Mouse (Mus musculus): ENCODE measurements around the gene Eps15l1.
A peak's percentile ranks its signal among the peaks of the same experiment; 100 is the strongest.

Eps15l1 gene

DNA sequence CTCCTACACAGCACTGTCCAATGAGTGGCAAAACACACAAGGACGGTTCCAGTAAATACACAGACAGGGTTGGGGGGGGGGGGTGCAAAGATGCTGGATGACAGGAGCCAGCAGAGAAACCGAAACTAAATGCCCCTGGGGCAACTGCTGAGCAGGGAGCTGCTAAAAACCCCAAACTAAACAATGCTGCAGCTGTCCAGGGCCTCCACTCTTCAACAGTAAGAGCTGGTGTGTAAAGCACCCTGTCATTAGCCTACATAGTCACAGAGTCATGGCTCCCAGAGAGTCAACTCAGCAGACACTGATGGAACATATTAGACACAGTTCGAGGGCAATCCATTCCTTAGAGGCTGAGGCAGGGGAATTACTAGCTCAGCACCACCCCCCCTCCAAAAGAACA is 11.8 kb downstream of the Eps15l1 start:
- DNase-seq, result no peak

DNA sequence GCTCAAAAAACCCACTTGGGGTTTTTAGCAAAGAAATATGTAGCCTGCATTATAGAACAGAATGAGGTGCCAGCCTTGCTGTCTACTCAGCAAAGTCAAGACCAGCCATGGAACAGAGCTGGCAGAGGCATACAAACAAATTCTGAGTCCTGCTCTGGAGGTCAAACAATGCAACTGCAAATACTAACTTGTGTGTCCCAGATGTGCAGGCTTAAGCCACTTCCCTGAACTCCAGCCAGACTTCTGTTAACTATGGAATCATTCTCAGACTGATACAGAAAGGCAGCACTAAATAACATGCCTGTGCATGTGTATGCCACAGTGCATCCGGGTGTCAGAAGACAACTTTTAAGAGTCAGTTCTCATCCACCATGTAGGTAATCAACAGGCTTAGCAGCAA is 13.4 kb downstream of the Eps15l1 start:
- DNase-seq, result no peak

DNA sequence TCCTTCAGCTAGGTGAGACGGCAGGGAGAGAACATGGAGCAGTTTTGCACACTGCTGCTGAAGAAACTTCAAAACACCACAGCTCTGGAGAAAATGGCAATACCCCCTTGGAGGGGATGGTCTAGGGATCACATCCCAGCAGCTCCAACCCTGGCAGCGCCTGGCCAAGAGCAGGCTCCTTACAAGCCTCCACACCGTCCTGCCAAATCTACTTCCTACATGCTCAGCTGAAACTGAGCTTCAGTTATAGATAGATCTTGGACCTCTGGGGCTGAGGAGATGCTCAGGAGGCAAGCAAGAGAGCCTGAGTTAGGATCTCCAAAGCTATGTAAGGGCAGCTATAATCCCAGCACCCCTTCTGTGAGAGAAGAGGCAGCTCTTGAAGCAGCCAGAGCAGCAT is 18.3 kb downstream of the Eps15l1 start:
- no peak for DNase-seq

DNA sequence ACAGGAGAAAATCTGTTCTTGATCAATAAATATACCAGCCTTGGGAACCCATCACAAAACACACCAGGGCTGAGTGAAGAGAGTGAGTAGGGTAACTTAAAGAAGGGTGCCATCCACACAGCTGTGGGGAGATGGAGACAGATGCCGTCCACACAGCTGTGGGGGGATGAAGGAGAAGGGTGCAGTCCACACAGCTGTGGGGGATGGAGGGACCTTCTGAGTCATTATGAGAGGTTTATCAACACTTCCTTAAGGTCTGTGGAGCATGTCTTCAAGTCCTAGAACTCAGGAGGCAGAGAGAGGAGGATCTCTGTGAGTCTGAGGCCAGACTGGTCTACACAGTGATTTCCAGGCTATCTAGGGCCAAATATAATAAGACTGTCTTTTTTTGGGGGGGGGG is 19.9 kb downstream of the Eps15l1 start:
- no peak for DNase-seq

DNA sequence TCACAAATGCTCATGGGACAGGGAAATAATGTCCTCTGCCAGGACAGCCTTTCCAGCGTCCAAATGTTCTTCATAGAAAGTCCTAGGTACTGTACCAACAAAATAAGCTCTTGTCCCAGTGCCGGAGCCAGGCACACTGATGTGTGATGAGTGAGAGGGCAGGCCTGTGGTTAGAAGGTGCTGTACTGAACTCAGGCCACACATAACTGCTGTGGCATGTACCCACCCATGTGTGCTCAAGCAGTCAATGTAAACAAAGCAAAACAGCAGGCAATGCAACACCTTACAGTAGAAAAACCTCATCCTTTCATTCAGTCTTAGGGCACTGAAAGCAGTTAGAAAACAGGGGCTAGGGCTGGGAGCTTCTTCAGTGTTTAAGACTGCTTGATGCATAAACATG is 35.5 kb downstream of the Eps15l1 start:
- DNase-seq, result no peak

DNA sequence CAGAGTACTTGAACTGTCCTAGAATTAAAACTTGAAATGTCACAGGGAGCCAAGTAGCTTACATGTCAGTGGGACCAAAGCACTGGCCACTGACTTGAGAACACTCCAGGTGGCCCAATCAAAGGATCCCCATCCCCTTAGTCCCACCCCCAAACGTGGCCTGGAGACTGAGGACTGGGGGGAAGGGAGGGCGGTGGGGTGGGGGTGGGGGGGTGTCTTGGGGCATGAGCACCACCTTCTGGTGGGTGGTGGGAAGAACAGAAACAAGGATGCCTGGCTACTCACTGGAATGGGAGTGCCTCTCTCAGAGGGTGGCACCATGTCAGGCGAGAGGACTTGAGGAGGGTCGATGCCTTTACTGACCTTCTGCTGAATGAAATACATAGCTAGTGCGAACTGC is 38.9 kb downstream of the Eps15l1 start:
- DNase-seq, result no peak

DNA sequence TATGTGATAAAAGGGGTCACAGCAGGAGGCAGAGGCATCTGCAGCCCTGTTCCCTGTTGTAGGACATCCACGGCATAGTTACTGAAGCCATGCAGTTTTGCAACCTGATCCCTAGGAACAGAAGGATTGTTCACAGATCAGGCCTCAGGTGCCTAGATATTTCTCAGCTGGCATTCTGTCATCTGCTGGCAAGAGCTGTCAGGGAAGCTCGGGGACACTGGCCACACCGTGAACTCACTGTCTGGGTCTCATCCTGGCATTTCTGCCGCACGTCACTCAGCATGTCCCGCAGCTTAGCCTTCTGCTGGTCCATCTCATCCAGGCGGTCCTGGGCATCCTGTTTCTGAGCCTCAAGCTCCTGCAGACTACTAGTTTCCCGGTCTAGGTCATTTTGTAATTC is 40.6 kb downstream of the Eps15l1 start:
- DNase-seq, result no peak

DNA sequence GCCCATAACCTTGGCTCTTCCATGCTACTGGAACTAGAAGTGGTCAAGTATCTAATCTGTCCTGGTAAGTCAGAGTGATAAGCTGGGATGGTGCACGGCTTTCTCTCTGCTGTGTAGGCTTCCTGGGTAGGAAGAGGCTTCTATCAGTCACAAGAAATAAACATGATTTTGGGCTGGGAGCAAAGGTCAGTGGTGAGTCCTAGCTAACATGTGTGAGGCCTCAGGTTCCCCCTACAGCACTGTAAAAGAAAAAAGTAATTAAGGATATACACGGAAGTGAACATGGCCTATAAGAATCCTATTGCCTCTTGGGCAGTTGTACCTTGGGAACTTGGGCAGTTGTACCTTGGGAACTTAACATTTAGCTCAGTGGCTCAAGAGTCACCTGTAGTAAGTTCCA is 44.4 kb downstream of the Eps15l1 start:
- no peak for DNase-seq

DNA sequence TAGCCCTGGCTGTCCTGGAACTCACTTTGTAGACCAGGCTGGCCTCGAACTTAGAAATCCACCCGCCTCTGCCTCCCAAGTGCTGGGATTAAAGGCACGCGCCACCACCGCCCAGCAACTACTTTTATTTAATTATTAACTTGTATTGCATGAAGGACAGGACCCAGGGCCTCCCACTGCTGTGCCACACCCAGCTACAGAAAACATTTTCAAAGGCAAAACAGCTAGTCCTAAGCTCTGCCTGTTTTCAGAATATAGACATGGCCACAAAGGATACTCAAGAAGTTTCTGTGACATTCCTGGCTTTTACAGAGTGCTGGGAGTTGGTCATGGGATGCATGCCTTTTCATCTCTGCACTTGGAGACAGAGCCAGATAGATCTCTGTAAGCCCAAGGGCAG is 45.0 kb downstream of the Eps15l1 start:
- no peak for DNase-seq

DNA sequence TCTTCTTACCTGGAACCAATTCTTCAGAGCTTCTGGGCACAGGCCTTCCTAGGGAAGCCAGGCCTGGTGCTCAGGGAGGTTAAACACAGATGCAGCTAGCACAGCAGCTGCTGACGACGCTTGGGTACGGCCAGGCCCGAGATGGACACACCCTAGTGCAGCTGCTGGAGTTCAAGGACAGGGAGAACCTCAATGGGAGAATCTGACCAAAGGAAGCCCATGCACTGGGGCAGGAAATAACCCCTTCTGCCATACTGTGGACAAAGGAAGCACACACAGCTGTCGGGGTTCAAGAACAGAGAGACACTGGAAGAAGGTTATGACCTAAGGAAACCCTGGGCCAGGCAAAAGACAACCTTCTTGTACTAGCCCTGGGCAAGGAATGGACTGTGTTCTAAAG is 46.1 kb downstream of the Eps15l1 start:
- no peak for DNase-seq

DNA sequence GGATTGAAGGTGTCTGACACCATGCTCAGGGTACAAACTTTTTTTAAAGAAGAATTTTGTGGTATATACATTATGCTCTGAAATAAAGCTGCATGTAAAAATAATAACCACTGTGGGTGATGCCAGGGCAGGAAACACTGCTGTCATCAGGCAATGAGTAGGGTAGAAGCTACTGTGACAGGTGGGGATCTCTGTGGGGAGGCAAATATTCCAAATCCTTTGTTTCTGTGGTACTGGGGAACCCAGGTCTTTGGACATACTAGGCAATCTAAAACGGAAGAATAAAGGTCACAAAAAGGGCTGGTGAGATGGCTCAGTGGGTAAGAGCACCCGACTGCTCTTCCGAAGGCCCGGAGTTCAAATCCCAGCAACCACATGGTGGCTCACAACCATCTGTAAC is 48.9 kb downstream of the Eps15l1 start:
- DNase-seq, result no peak

DNA sequence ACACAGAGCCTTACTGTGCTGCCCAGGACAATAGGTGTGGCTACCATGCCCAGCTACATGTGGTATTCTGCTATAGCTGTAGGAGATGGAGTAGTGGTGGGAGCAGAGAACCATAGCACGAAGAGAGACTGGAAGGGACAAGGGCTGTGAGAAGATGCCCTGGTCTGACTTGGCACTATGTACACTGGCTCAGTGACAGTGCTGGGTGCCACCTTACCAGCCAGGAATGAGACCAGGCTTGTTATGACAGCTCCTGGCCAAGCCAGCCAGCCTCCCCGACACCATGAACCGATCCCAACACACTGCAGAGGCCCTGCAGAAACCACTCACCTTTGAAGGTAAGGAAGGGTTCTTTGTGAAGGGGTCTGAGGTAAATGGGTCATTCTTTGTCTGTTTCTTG is 49.9 kb downstream of the Eps15l1 start:
- DNase-seq, result no peak

DNA sequence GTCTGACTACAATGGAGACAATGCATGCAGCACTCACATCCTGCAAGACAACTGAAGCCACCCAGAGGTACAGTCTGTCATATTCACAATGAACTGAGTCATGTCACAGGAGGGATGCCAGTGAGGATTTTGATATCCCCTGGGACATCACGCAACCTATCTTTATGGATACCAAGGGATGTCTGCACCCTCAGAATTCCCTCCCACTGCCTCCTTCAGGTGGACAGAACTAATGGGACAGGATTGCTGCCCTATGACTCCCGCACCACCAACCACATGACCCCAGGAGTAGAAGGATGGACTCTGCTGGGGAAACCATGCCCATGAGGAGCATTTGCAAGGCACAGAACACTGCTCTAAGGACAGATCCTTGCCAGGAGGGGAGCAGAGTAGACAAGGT is 54.8 kb downstream of the Eps15l1 start:
- no peak for DNase-seq

DNA sequence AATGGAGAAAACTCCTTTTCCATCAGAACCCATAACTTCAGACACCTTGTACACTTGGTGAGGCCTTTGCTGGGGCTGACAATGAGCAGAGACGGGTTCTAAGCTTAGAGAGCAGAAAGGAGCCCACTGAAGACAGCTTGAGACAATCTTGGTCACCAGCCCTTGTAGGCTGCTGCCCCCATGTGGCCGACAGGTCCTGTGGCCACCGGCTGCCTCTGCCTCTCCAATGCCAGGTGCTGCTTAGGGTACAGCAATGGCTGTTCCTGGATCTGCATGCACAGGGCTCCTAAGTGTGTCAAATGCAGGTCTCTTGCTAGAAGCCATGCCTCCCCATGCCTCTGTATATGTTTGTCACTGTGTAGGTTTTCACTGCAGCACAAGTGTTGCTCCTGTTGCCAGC is 55.4 kb downstream of the Eps15l1 start:
- DNase-seq, result peak; percentile 87 to 88

DNA sequence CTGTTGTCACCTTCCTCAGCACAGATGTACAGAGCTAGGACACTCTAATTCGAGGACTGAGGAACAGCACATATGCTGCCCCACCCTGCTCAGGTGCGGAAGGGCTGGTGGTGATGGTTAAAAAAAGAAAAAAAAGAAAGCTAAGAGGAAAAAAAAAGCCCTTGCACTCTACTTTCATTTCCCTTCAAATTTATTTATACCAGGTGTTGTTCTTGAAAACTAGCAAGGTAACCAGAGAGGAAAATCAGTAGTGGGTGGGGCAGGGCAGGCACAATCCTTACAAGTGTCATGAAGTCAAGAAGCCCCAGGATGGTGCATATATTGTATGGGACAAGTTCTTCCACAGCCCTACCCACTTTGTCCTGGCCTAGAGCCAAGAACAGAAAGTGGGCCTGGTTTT is 56.2 kb downstream of the Eps15l1 start:
- peak in 1 of 2 experiments; percentile 13 for DNase-seq

DNA sequence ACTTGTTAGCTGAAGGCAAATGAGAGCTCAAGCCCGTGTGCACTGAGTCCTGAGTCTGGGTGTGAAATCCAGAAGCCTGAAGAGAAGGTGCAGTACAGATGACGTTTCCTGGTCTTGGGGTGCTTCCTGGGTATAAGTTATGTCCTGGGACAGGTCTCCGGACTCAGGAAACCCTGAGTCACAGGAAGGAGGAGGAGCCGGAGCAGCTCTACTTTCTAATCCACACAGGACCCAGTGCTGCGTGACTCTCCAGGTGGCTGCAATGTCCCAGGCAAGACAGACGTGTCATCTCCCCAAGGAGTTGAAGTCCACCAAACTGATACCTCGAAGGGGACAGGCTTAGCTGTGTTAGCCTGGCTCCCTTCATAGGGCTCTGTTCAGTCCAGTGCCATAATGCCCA is 57.8 kb downstream of the Eps15l1 start:
- DNase-seq, result peak; percentile 71 to 83

DNA sequence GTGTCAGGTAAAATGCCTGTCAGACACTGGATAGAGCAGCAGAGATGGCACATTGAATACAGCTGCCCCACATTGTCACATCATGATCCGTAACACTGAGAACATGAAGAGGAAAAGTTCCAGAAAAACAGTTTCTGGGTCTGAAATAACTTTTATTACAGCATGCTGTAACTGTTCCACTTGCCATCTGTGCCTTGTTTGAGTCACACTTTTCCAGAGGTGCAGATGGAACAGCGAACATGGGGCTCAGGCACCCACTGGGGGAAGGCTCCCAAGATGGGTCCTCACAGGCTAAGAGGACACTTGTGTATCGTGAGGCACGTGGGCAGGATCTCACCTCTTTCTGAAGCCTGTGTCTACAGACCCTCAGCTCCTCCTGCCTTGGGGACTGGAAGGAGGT is 58.5 kb downstream of the Eps15l1 start:
- DNase-seq, result no peak

DNA sequence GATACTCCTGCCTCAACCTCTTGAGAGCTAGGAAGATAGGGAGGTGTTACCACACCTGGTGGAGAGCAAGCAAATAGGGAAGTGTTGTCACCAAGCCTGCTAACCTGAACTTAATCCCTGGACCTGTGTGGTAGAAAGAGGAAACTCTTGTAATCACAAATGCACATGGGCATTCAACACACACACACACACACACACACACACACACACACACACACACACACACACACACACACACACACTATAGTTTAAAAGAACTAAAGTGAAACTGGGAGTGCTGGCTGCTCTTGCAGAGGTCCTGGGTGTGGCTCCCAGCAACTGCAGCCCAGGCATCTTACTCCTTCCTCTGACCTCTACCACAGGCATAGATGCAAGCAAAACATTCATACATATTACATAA is 61.1 kb downstream of the Eps15l1 start:
- DNase-seq, result peak in 1 of 2 experiments; percentile 54

DNA sequence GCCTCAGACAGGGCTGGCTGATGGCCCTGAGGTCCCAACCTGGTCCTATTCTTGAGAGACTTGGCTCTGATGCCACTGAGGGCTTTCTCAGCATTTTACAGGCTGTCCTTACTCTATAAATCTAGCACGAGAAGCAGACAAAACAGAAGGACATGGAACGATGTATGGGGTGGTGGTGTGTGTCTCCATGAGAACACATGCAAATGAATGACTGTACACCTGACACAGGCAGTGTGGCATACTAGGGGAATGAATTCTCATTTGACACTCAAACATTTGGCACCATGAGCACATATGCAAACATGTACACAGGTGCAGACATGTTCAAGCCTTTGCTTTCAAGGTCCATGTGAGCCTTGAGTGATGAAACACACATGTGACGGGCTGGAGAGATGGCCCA is 64.7 kb downstream of the Eps15l1 start:
- DNase-seq, result no peak

DNA sequence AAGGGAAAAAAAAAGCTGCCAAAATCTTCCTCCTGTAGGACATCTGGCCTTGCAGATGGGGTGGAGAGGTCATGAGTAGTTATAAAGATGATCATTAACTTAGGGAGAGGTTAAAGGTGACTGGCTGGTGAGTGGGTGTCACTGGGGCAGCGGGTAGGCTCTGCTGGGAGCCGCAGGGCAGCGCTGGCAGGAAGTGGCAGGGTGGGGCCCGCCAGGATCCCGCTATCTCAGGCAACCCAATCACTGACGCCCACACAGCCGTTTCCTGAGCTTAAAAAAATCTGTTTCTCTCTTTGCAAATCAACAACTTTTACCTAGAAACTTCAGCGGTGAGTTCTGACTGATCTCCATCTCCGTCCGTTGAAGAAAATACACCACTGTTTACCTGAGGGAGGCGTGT is 67.0 kb downstream of the Eps15l1 start:
- peak; percentile 69 to 84 for DNase-seq

DNA sequence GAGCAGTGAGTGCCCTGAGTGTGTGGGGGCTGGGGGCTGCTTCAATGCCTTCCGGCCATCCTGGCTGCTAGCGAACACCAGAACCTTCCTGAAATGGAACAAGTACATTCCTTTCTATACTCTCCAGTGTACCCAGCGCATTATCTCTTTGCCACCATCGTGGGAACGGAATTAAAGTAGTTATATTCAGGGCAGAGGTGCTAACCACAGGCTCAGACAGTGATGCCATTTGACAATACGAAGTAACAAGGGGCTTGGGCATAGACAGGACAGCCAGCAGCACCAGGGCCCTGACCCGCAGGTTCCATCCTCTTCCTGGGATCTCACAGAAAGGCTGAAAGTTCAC is 67.6 kb downstream of the Eps15l1 start:
- no peak for DNase-seq

DNA sequence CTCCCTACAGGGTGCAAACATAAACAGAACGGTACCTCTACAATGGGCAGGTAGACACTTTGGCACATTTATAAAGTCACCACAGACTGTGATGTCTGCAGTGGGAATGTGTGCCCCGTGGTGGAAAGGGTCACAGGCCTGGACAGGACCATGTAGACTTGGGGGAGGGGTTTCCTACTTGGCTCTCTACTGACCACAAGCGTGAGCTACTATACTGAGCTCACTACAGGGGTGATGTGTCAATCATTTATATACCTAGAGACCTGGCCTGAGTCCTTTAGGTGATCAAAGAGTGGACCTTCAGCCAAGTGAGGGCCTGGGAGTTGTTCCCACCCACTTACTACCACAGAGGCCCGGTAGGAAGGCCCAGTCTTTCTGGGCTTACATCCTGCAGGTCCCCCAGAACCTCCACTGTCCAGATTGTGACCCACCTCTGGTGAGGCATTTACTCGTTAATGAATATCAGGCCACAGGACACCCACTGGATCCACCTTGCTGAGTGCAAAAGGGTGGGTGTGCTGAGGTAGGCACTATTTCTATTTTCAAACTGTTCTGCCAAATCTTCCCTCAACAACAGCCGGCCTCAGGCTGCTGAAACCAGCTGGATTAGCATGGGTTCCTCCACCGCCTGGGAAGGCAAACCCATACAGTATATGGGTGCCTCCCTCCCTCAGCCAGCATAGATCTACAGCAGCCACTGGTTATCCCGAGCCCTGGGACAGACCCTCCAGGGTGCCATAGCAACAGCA is 68.1 kb downstream of the Eps15l1 start:
- peak; percentile 67 to 83 for DNase-seq

DNA sequence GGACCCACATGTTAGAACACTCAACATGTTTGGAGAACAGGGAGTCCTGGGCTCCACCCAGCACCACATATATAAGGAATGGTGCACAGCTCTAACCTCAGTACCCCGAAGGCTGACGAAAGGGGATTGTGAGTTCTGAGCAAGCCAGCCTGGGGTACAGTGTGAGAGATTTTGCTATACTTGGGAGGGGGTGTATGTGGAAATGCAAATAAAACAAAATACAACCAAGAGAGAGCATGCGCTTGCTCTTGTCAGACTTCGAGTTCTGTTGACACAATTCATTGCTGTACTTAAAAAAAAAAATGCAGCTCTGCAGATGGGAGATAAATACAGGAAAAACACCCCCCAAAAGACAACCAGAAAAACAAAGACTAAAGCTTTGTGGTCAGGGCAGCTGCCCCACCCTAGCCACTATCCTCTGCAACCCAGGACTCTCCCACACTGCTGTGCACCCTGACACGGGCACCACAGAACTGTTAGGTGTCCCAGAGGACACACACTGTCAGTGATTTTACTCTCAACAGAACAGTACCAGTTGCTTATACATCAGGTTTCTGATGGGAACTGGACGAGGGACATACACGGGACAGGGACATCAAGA is 69.8 kb downstream of the Eps15l1 start:
- no peak for DNase-seq

DNA sequence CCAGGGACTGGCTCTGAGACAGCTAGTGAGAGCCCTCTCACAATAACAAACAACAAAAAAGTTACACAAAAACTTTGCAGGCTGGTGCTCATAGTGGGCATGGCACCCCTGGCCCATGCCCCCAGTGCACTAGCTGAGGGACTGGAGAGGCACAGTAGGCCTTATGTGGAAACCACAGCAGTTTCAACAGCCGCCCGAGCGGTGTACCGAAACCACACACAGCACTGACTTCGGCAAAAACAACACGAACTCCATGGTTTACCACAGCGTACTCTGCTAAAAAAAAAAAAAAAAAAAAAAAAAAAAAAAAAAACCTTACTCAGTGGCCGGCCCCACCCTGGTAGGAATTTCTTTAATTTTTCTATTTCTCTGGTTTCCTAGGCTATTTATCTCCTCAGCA is 70.5 kb downstream of the Eps15l1 start:
- no peak for DNase-seq

DNA sequence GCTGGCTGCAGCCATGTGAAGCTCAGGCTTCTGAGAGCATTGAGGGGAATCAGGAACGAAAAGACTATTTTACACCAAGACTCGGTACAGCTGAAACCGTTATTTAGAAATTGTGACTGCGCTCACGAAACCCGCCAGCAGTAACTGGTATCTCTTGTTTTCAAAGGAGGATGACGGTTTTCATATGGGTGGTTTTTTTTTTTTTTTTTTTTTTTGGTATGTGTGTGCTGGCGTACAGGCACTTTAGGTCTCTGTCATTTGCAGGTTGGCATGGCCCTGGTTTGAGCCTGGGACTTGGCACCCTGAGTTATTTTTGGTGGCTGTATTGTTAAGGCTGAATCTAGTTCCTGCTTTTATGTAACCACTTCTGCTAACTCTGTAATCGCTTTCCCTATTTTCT is 71.4 kb downstream of the Eps15l1 start:
- no peak for DNase-seq

All from kidney, postnatal 25 days (tissue).